Mouse (Mus musculus) midbrain, embryonic 16.5 days (tissue): ENCODE results near the gene Ctnna3. TPM values are rescaled to one million over a fixed set of nuclear protein-coding genes. Genes with fewer than 3 reads are reported as not detected.
"Not testable (repeated sequence)": the region's sequence is repeated elsewhere in the genome, so short reads cannot be mapped to it uniquely, and the experiment has no call there.

Experiments used
- ATAC-seq: fragments of 200-750 bp; cut with Nextera tagmentation; 2 replicates; pipeline ENCODE4 v1.8.0; 2017; ENCODE audit warnings: moderate TSS enrichment
- H3K27ac ChIP-seq: fragments of 300-500 bp; sonication (generic); 2 replicates; pipeline ENCODE4 v1.5.1; 2014; ENCODE audit warnings: mild to moderate bottlenecking, low read length, mixed read lengths
- H3K27me3 ChIP-seq: fragments of 300-500 bp; sonication (generic); 2 replicates; pipeline ENCODE4 v1.6.1; 2014; ENCODE audit warnings: low read depth, low read length, mixed read lengths; ENCODE audit not compliant: control insufficient read depth, insufficient read depth
- H3K36me3 ChIP-seq: fragments of 300-500 bp; sonication (generic); 2 replicates; pipeline ENCODE4 v1.6.1; 2014; ENCODE audit warnings: mild to moderate bottlenecking, low read length, moderate library complexity, mixed read lengths; ENCODE audit not compliant: control insufficient read depth, insufficient read depth
- H3K4me1 ChIP-seq: fragments of 300-500 bp; sonication (generic); 2 replicates; pipeline ENCODE4 v1.6.1; 2014; ENCODE audit warnings: mild to moderate bottlenecking, low read length, mixed read lengths; ENCODE audit not compliant: control insufficient read depth, insufficient read depth
- H3K4me2 ChIP-seq: fragments of 300-500 bp; sonication (generic); 2 replicates; pipeline ENCODE4 v1.6.1; 2014; ENCODE audit warnings: mild to moderate bottlenecking, low read length, mixed read lengths
- H3K4me3 ChIP-seq: fragments of 300-500 bp; sonication (generic); 2 replicates; pipeline ENCODE4 v1.5.1; 2014; ENCODE audit warnings: low read depth, mild to moderate bottlenecking, low read length, moderate library complexity, mixed read lengths
- H3K9ac ChIP-seq: fragments of 300-500 bp; sonication (generic); 2 replicates; pipeline ENCODE4 v1.6.1; 2014; ENCODE audit warnings: low read depth, low read length, mixed read lengths
- H3K9me3 ChIP-seq: fragments of 300-500 bp; sonication (generic); replicated peaks from 2 replicates; pipeline ENCODE4 v1.6.1; 2014; ENCODE audit warnings: mild to moderate bottlenecking, low read length, mixed read lengths; ENCODE audit not compliant: control insufficient read depth, poor library complexity, severe bottlenecking
- whole genome bisulfite sequencing: fragments of 180-500 bp; shearing (Covaris S2); extraction: QIAGEN DNeasy Blood & Tissue Kit; methylation state at CpG from one replicate; pipeline ENCODE4 v1.1.7; 2014; 5-methylcytosine and 5-hydroxymethylcytosine counted together
- polyA plus RNA-seq: library from polyadenylated mRNA; unstranded; fragments of >200 nt; fragmentation: Nextera tagmentation; extraction: Ambion mirVana; gene quantifications from 2 replicates; pipeline ENCODE4 v1.2.1, GENCODE M21; 2015

Gene Ctnna3
- polyA plus RNA-seq, 1 experiment from 2014 or later: 0.98 TPM

DNA sequence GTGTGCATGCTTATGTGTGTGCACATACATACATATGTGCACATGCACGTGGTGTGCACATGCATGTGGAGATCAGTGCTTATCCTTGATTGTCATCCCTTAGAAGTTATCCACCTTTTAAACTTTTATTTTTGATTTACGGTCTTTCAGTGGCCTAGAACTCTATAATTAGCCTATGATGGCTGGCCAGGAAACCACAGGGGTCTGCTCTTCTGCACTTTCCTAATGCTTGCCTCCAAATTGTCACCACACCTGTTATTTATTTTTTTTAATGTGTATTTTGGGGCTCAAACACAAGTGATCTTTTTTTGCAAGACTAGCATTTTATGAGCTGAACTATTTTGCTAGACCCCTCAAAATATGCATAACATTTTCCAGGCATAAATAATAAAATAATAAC, 1214.1 kb downstream of the Ctnna3 start:
- H3K4me2 ChIP-seq: no peak overlapping the region
- H3K27ac ChIP-seq: no peak overlapping the region
- no peak overlapping the region for H3K9ac ChIP-seq
- no peak overlapping the region for H3K4me3 ChIP-seq
- no peak for ATAC-seq
- H3K36me3 ChIP-seq: no peaks in the 10 kb centered on the region
- no peaks in the 10 kb centered on the region for H3K9me3 ChIP-seq
- 83% methylated on average over 2 of the region's 2 CpGs for WGBS
- H3K4me1 ChIP-seq: no peaks in the 10 kb centered on the region
- no peaks in the 10 kb centered on the region for H3K27me3 ChIP-seq

DNA sequence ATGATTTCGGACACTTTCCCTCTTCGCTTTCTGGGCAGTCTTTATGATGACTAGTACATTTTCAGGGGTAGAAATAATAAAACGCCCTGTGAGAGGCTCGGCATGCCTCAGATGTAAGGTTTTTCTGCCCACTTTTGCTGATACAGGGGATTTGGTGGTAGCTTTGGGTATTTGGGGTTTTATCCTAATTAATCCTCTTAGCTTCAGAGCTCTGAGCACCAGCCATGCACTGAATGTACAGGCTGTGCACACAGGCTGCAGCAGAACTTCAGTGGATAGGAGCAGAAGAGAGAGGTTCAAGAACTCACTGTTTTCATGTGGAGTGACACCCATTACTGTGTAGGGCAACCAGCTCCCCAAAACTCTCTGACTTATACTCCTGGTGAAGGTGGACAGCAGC, 1231.3 kb downstream of the Ctnna3 start:
- Histone ChIP-seq H3K27ac (no peak overlapping the region), H3K36me3 (no peaks in the 10 kb centered on the region), H3K4me1 (no peaks in the 10 kb centered on the region), H3K4me3 (no peak overlapping the region), H3K9me3 (no peaks in the 10 kb centered on the region), H3K27me3 (no peaks in the 10 kb centered on the region), H3K4me2 (no peak overlapping the region), H3K9ac (no peak overlapping the region)
- WGBS: 20% methylated on average over 4 of the region's 4 CpGs
- ATAC-seq: peak; percentile 71; the same call in 1 of the 2 replicates

DNA sequence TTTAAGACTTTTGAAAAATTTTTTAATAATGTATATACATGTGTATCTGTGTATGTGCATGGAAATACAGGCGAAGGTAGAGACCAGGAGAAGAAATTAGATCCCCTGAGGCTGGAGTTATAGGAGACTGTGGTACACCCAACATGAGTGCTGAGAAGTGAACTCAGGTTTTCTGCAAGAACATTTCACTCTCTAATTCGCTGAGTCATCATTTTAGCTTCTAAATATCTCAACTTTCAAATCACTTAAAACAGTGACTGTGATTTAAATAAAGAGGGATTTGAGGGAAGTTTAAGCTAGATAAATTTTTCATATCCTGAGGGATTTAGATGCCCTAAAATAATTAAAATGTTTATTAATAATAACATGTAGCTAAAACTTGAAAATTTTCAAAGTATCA, 1241.6 kb downstream of the Ctnna3 start:
- H3K27ac ChIP-seq: no peak overlapping the region
- no peak overlapping the region for H3K4me2 ChIP-seq
- H3K36me3 ChIP-seq: no peaks in the 10 kb centered on the region
- no peak for ATAC-seq
- no peaks in the 10 kb centered on the region for H3K4me1 ChIP-seq
- no peak overlapping the region for H3K4me3 ChIP-seq
- 75% methylated on average over 2 of the region's 2 CpGs for WGBS
- no peak overlapping the region for H3K9ac ChIP-seq
- H3K9me3 ChIP-seq: 0 out of 2 replicates have a peak, but pooled peaks cover 5% of the 10 kb centered on the region
- no peaks in the 10 kb centered on the region for H3K27me3 ChIP-seq

DNA sequence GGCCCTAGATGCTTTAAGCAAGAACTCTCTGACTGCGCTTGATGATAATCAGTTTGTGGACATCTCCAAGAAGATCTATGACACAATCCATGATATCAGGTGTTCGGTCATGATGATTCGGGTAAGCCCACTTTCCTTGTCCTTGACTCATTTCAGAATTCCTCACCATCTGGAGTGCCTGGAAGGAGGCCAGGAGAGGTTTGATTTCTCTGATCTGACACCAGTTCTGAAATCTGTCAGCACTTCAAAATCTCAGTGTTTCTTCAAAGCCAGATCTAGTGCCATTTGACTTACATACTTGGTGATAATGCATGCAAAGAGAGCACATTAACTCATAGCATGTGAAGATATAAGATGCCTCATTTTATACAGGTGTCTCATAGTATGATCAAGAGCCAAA, 1245.9 kb downstream of the Ctnna3 start:
- Histone ChIP-seq H3K9me3 (0 out of 2 replicates have a peak, but pooled peaks cover 5% of the 10 kb centered on the region), H3K27me3 (no peaks in the 10 kb centered on the region), H3K36me3 (no peaks in the 10 kb centered on the region), H3K9ac (no peak overlapping the region), H3K27ac (no peak overlapping the region), H3K4me2 (no peak overlapping the region), H3K4me1 (no peaks in the 10 kb centered on the region), H3K4me3 (no peak overlapping the region)
- no peak for ATAC-seq
- 94% methylated on average over 3 of the region's 3 CpGs for WGBS

DNA sequence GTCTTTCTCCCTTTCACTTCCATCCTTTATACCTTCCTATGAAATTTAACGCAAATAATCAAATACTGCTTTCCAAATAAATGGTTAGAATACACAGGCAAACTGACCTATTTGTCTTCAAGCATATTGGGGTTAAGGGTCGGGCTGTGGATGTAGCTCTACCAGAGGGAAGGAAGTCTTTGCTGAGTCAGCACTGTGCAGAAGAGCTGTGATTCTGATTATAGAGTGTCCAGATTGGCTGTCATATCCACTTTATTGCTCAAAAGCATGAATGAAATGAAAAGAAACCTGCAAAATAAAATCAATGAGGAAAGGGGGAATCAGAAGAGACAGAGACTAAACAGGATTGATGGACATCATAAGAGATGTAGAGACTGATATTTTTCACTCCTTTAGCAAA, 1280.1 kb downstream of the Ctnna3 start:
- no peaks in the 10 kb centered on the region for H3K4me1 ChIP-seq
- no peaks in the 10 kb centered on the region for H3K36me3 ChIP-seq
- no peaks in the 10 kb centered on the region for H3K27me3 ChIP-seq
- 76% methylated on average over 2 of the region's 2 CpGs for WGBS
- ATAC-seq: no peak
- H3K9me3 ChIP-seq: no peaks in the 10 kb centered on the region
- no peak overlapping the region for H3K4me3 ChIP-seq
- no peak overlapping the region for H3K27ac ChIP-seq
- no peak overlapping the region for H3K4me2 ChIP-seq
- no peak overlapping the region for H3K9ac ChIP-seq

DNA sequence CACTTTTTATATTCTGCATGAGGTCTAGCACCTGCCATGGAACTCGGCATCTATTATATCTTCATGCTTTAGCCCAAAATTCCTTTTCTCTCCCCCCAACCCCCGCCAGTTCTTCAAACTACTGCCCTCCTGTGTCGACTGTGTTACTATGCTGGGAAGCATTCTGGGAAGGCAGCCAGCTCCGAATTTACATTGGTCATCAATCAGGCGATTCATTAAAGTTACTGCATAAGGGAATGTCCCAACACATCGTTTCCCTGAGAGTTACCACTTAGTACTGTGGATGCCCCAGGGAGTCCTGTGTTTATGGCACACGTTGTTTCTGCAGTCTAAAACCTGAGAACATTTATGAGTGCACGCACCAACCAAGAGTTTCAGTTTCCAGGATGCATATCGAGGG, 1288.1 kb downstream of the Ctnna3 start:
- no peak overlapping the region for H3K4me2 ChIP-seq
- H3K4me1 ChIP-seq: no peaks in the 10 kb centered on the region
- H3K27me3 ChIP-seq: no peaks in the 10 kb centered on the region
- WGBS: 61% methylated on average over 9 of the region's 9 CpGs
- no peaks in the 10 kb centered on the region for H3K36me3 ChIP-seq
- H3K9ac ChIP-seq: no peak overlapping the region
- H3K27ac ChIP-seq: no peak overlapping the region
- no peaks in the 10 kb centered on the region for H3K9me3 ChIP-seq
- no peak overlapping the region for H3K4me3 ChIP-seq
- no peak for ATAC-seq

DNA sequence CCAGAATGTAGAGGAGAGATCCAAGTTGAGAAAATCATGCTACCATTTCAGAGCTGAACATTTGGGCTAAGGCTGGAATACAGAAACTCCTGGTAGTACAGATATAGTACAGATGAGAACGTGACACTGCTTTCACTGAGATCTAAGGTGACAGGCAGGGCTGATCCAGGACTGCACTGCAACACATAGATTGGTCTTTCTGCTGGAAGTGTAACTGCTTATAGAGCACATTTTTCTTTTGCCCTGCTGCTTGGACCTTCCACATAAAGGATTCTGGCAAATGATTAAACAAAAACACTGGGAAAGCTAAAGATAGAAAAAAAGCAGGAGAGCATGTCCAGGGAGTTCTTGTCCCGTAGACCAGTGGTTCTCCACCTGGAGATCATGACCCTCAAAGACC, 1305.8 kb downstream of the Ctnna3 start:
- no peak overlapping the region for H3K27ac ChIP-seq
- H3K36me3 ChIP-seq: no peaks in the 10 kb centered on the region
- 79% methylated on average over 2 of the region's 2 CpGs for WGBS
- no peaks in the 10 kb centered on the region for H3K9me3 ChIP-seq
- no peak overlapping the region for H3K9ac ChIP-seq
- no peak overlapping the region for H3K4me3 ChIP-seq
- no peak for ATAC-seq
- no peaks in the 10 kb centered on the region for H3K4me1 ChIP-seq
- H3K4me2 ChIP-seq: no peak overlapping the region
- H3K27me3 ChIP-seq: no peaks in the 10 kb centered on the region

DNA sequence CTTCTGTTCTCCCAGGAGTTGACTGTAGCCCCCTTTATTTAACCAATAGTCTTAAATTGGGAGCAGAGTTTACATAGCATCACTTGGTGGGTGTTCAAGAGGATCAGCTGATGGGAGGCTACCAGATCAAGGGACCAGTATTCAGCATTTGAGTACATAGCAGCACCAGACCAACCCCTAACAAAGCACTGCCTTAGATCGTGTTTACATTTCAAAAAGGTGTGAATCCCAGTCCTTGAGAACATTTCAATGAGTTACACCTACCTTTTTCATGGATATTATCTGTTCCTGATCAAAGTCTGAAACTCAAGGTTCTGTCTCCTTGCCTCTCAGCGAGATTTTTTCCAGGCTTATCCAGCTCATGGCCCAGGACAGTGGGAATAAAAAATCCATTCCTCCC, 1306.7 kb downstream of the Ctnna3 start:
- no peak overlapping the region for H3K4me3 ChIP-seq
- no peak overlapping the region for H3K4me2 ChIP-seq
- no peaks in the 10 kb centered on the region for H3K4me1 ChIP-seq
- H3K9ac ChIP-seq: no peak overlapping the region
- 29% methylated on average over 2 of the region's 2 CpGs for WGBS
- no peak for ATAC-seq
- H3K36me3 ChIP-seq: no peaks in the 10 kb centered on the region
- no peaks in the 10 kb centered on the region for H3K27me3 ChIP-seq
- no peak overlapping the region for H3K27ac ChIP-seq
- H3K9me3 ChIP-seq: no peaks in the 10 kb centered on the region

DNA sequence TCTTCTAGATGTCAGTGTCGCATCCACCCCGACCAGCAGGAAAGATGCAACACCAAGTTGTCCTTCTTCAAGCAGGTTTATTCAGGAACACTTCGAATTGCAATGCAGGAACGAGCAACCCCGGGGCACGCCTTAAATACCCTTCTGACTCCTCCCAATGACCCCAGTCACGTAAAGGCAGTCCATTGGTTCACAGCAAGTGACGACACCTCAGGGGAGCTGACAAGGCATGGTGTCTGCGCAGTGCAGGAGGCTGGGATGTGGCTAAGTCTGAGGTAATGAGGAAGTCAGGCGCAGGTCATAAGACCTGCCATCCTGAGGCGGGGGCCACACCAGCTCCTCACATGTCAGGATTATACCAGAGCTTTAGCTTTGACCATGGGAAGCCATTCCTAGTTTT, 1311.8 kb downstream of the Ctnna3 start:
- not testable (repeated sequence) for H3K9ac ChIP-seq, ATAC-seq, H3K27me3 ChIP-seq, H3K9me3 ChIP-seq, H3K36me3 ChIP-seq, H3K4me1 ChIP-seq, H3K27ac ChIP-seq, H3K4me2 ChIP-seq, H3K4me3 ChIP-seq
- WGBS: 90% methylated on average over 11 of the region's 11 CpGs

DNA sequence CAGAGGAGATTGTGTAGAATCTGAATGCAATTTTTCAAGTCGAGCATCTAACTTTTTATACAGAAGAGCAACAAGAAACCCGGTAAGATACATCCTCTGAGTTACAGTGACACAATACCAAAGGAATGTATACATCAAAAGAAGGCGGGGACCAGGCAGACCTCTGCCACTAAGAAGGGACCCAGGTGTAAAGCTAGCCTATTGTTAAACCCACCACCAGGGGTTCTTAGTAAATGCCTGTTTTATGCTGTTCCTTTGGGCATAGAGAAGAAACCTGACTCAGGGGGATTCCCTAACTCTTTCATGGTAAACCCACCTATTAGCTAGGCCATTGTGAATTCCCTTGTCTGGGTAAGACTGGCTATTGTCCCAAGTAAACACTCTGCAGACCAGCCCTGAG, 1314.2 kb downstream of the Ctnna3 start:
- not testable (repeated sequence) for H3K27ac ChIP-seq, H3K36me3 ChIP-seq, H3K9me3 ChIP-seq, H3K4me2 ChIP-seq, H3K4me1 ChIP-seq, H3K4me3 ChIP-seq, H3K9ac ChIP-seq, ATAC-seq, H3K27me3 ChIP-seq
- WGBS: 24% methylated on average over 3 of the region's 3 CpGs
